Mouse (Mus musculus) MEL (cell line): ENCODE measurements around the gene Ocrl. TPM values are rescaled to one million over a fixed set of nuclear protein-coding genes. Genes with fewer than 3 reads are reported as not detected.

Experiments used
- DNase-seq: peaks from one replicate; pipeline ENCODE4 v3.0.0; 2011; ENCODE audit warnings: low read depth, low spot score
- H3K27ac ChIP-seq: 2 replicates; pipeline ENCODE4 v1.5.1; 2012; ENCODE audit warnings: low read depth, mild to moderate bottlenecking, control low read depth, low read length, moderate library complexity; ENCODE audit not compliant: control insufficient read depth
- H3K27me3 ChIP-seq, 2 experiments: fragments of 150-350 bp in 1 of 2; sonication (generic) in 1 of 2; 2 replicates each; pipeline ENCODE4 v1.6.1; 2012; ENCODE audit warnings: low read length in 2 of 2, mild to moderate bottlenecking in 2 of 2, improper control_type of control experiment in 1 of 2, moderate library complexity in 1 of 2; ENCODE audit not compliant: insufficient read depth in 2 of 2, control insufficient read depth in 1 of 2
- H3K36me3 ChIP-seq, 2 experiments: 2 replicates each; pipeline ENCODE4 v1.6.1; 2012 to 2014; ENCODE audit warnings: low read length in 2 of 2, improper control_type of control experiment in 1 of 2, inconsistent platforms in 1 of 2, mild to moderate bottlenecking in 1 of 2; ENCODE audit not compliant: insufficient read depth in 2 of 2, control insufficient read depth in 1 of 2
- H3K4me1 ChIP-seq, 2 experiments: fragments of 150-350 bp in 1 of 2; sonication (generic) in 1 of 2; 2 replicates each; pipeline ENCODE4 v1.6.1; 2012; ENCODE audit warnings: low read length in 2 of 2, improper control_type of control experiment in 1 of 2, mild to moderate bottlenecking in 1 of 2; ENCODE audit not compliant: insufficient read depth in 2 of 2, control insufficient read depth in 1 of 2
- H3K4me3 ChIP-seq, 2 experiments: fragments of 150-350 bp in 1 of 2; sonication (generic) in 1 of 2; 2 replicates each; pipeline ENCODE4 v1.5.1; 2012; ENCODE audit warnings: low read depth in 2 of 2, low read length in 2 of 2, mild to moderate bottlenecking in 2 of 2, moderate library complexity in 2 of 2, control low read depth in 1 of 2, improper control_type of control experiment in 1 of 2; ENCODE audit not compliant: control insufficient read depth in 1 of 2, insufficient read depth in 1 of 2
- H3K79me2 ChIP-seq: 2 replicates; pipeline ENCODE4 v1.6.1; 2012; ENCODE audit warnings: mild to moderate bottlenecking, low read length, moderate library complexity; ENCODE audit not compliant: control insufficient read depth, poor library complexity, insufficient read depth
- H3K9ac ChIP-seq: 2 replicates; pipeline ENCODE4 v1.6.1; 2012; ENCODE audit warnings: low read depth, mild to moderate bottlenecking, control low read depth, low read length, moderate library complexity; ENCODE audit not compliant: control insufficient read depth, poor library complexity, severe bottlenecking
- H3K9me3 ChIP-seq: fragments of 150-350 bp; sonication (generic); replicated peaks from 2 replicates; pipeline ENCODE4 v1.6.1; 2012; ENCODE audit warnings: mild to moderate bottlenecking, low read length, improper control_type of control experiment, moderate library complexity; ENCODE audit not compliant: insufficient read depth
- BHLHE40 ChIP-seq: IDR thresholded peaks from 2 replicates; pipeline ENCODE4 v1.6.1; 2012; ENCODE audit warnings: low read depth, mild to moderate bottlenecking, inconsistent platforms, low read length, improper control_type of control experiment, borderline replicate concordance
- CHD2 ChIP-seq: IDR thresholded peaks from 2 replicates; pipeline ENCODE4 v1.6.1; 2011; ENCODE audit warnings: low read length, improper control_type of control experiment
- E2F4 ChIP-seq: IDR thresholded peaks from 2 replicates; pipeline ENCODE4 v1.6.1; 2011; ENCODE audit warnings: low read depth, low read length, improper control_type of control experiment, borderline replicate concordance
- EP300 ChIP-seq, 2 experiments: IDR thresholded peaks; 2 replicates each; pipeline ENCODE4 v1.6.1; 2011; ENCODE audit warnings: improper control_type of control experiment in 2 of 2, low read length in 2 of 2, low read depth in 1 of 2, mild to moderate bottlenecking in 1 of 2
- ETS1 ChIP-seq: IDR thresholded peaks from 2 replicates; pipeline ENCODE4 v1.6.1; 2012; ENCODE audit warnings: low read depth, mild to moderate bottlenecking, inconsistent platforms, low read length, improper control_type of control experiment, moderate library complexity
- JUND ChIP-seq: IDR thresholded peaks from 2 replicates; pipeline ENCODE4 v1.6.1; 2011; ENCODE audit warnings: low read depth, mild to moderate bottlenecking, improper control_type of control experiment, low read length
- KAT2A ChIP-seq: conservative IDR thresholded peaks from 2 replicates; pipeline ENCODE4 v1.6.1; 2012; ENCODE audit warnings: low read depth, low read length, improper control_type of control experiment, inconsistent platforms
- MAFK ChIP-seq: IDR thresholded peaks from 2 replicates; pipeline ENCODE4 v1.6.1; 2011; ENCODE audit warnings: low read depth, mild to moderate bottlenecking, low read length, improper control_type of control experiment, borderline replicate concordance
- MAZ ChIP-seq: IDR thresholded peaks from 2 replicates; pipeline ENCODE4 v1.6.1; 2012; ENCODE audit warnings: low read depth, mild to moderate bottlenecking, inconsistent platforms, low read length, improper control_type of control experiment
- MXI1 ChIP-seq: IDR thresholded peaks from 2 replicates; pipeline ENCODE4 v1.6.1; 2011; ENCODE audit warnings: mild to moderate bottlenecking, low read depth, low read length, improper control_type of control experiment
- MYB ChIP-seq: IDR thresholded peaks from 2 replicates; pipeline ENCODE4 v1.6.1; 2011; ENCODE audit warnings: mild to moderate bottlenecking, low read depth, low read length, improper control_type of control experiment
- POLR2AphosphoS2 ChIP-seq: IDR thresholded peaks from 2 replicates; pipeline ENCODE4 v1.6.1; 2011; ENCODE audit warnings: low read length, improper control_type of control experiment
- POLR2AphosphoS5 ChIP-seq: IDR thresholded peaks from 2 replicates; pipeline ENCODE4 v1.6.1; 2012; ENCODE audit warnings: low read depth, borderline replicate concordance, mild to moderate bottlenecking, inconsistent platforms, low read length, moderate library complexity, mixed read lengths
- RCOR1 ChIP-seq: IDR thresholded peaks from 2 replicates; pipeline ENCODE4 v1.6.1; 2012; ENCODE audit warnings: low read depth, mild to moderate bottlenecking, inconsistent platforms, low read length, improper control_type of control experiment
- TAL1 ChIP-seq: IDR thresholded peaks from 2 replicates; pipeline ENCODE4 v1.6.1; 2012; ENCODE audit warnings: mild to moderate bottlenecking, inconsistent platforms, low read length, moderate library complexity, mixed read lengths
- TBP ChIP-seq: IDR thresholded peaks from 2 replicates; pipeline ENCODE4 v1.8.0; 2011; ENCODE audit warnings: low read depth, low read length, improper control_type of control experiment
- polyA plus RNA-seq, 2 experiments: library from polyadenylated mRNA; stranded (reverse) in 1 of 2; unstranded in 1 of 2; fragments of >175 nt in 1 of 2; fragments of >200 nt in 1 of 2; gene quantifications; 2 replicates each; pipeline versions ENCODE4 v1.2.1 to v1.2.4; 2012; ENCODE audit warnings: low replicate concordance in 2 of 2, low read depth in 1 of 2; ENCODE audit not compliant: insufficient read length in 2 of 2, insufficient read depth in 1 of 2, missing spikeins in 1 of 2
- total RNA-seq: library from RNA; depleted of rRNA; stranded (reverse); fragments of 300-350 nt; gene quantifications from 2 replicates; pipeline ENCODE4 v1.2.3, GENCODE M21; 2012

The Ocrl gene
- total and polyA plus RNA-seq, 3 experiments: 6.4 to 22.2 TPM; not detected in 1

DNA sequence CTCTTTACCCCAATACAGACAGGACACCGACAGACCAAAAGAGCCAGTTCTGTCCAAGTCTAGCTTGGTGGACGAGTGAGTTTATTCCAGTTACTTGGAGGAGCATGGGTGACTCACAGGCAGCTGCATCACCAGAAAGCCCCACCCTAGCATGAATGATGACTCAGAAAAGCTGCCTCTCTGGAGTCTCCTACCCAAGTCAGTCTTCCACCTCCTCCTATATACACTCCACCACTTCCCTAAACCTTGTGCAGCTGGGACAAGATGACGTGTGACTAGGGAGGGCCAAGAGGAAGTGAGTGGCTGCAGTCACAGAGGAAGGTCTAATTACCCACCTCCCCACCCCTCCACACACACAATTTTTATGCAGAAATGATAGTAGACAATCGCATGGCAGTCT, 64.4 kb downstream of the Ocrl start:
- TF ChIP-seq JUND: peak; percentile 68; the same call in 1 of the 2 replicates
- no peak for TF ChIP-seq CHD2
- peak; percentile 84 for TF ChIP-seq ETS1
- peak in 1 of 2 experiments; percentile 30; a peak in 1 of 4 replicates for TF ChIP-seq EP300 (IDR thresholded peaks at IDR 0.05; ENCODE audit: low read depth in 1 of 2, low read length in 2 of 2)
- no peak for TF ChIP-seq E2F4
- Histone ChIP-seq H3K79me2 (no peaks in the 10 kb centered on the region), H3K36me3 (peaks cover 0 to 2% of the 10 kb centered on the region in 2 experiments; a peak in 1 of 4 replicates), H3K4me1 (peaks cover 2 to 5% of the 10 kb centered on the region in 2 experiments; a peak in 1 of 4 replicates), H3K9ac (no peak overlapping the region), H3K4me3 (no peak overlapping the region), H3K27ac (no peak overlapping the region), H3K27me3 (no peaks in the 10 kb centered on the region), H3K9me3 (no peaks in the 10 kb centered on the region)
- peak; percentile 86 for DNase-seq

DNA sequence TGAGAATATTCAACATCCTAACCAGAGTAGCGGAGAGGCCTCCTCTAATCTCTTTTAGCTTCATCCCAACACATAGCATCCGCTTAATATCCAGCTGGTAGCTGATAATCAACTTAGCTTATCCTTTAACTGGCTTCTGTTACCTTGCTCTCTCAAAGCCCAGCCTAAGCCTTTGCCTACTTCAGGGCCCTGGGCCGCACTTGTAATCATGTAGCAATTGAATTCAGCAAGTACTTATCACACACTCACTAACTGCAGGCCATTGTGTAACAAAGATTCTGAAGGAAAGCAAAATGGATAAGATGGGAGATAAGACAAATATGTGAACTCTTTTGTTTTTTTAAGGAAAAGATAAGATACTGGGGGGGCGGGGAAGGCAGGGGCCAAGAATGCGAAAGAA, 64.9 kb downstream of the Ocrl start:
- Histone ChIP-seq H3K4me3 (no peak overlapping the region), H3K79me2 (no peaks in the 10 kb centered on the region), H3K27me3 (peaks cover 0 to under 1% of the 10 kb centered on the region in 2 experiments; a peak in 1 of 4 replicates), H3K36me3 (peaks cover 0 to 2% of the 10 kb centered on the region in 2 experiments; a peak in 1 of 4 replicates), H3K9me3 (no peaks in the 10 kb centered on the region), H3K4me1 (peaks cover 2 to 5% of the 10 kb centered on the region in 2 experiments; a peak in 1 of 4 replicates), H3K9ac (no peak overlapping the region), H3K27ac (no peak overlapping the region)
- TF ChIP-seq RCOR1: no peak
- no peak for TF ChIP-seq MAFK
- no peak for TF ChIP-seq KAT2A
- TF ChIP-seq MAZ: no peak
- TF ChIP-seq POLR2AphosphoS5: no peak
- no peak for TF ChIP-seq TAL1
- no peak for TF ChIP-seq TBP
- TF ChIP-seq BHLHE40: no peak
- no peak for TF ChIP-seq MYB
- no peak for TF ChIP-seq POLR2AphosphoS2
- TF ChIP-seq MXI1: no peak
- no peak for DNase-seq
